Mouse (Mus musculus) heart, adult 8-10 months (tissue): ENCODE data around the gene 4930447C04Rik. TPM values are rescaled to one million over a fixed set of nuclear protein-coding genes. Genes with fewer than 3 reads are reported as not detected.

ENCODE experiments used
- DNase-seq: peaks from one replicate; pipeline ENCODE4 v3.0.0; 2022; ENCODE audit warnings: low spot score
- total RNA-seq, 4 experiments: library from RNA; stranded (reverse); gene quantifications; 2 replicates each; pipeline ENCODE4 v1.2.4; 2022

Gene 4930447C04Rik
- total RNA-seq, 4 experiments from 2014 or later: 0.52 to 1.4 (median 0.74) TPM

- DNase-seq: no peak
Observed at GRCm38 (mm10) chr12:72841500-72841899, 99.1 kb downstream of the 4930447C04Rik start.

GRCm38 (mm10) chr12:72837302-72837701 is 103.3 kb downstream of the 4930447C04Rik start:
- no peak for DNase-seq

GRCm38 (mm10) chr12:72835518-72836015 is 105.0 kb downstream of the 4930447C04Rik start:
- no peak for DNase-seq

- DNase-seq: no peak
Observed at GRCm38 (mm10) chr12:72834773-72835517, 105.6 kb downstream of the 4930447C04Rik start.

GRCm38 (mm10) chr12:72831711-72832432 is 108.7 kb downstream of the 4930447C04Rik start:
- DNase-seq: no peak

Other genes starting within 250 kb of the 4930447C04Rik start
- gene Ppm1a, start 183.3 kb downstream of the 4930447C04Rik start, total RNA-seq: 100 to 1,000 TPM; 237 to 283 (median 258) TPM
- gene Six6, start 882 bp downstream of the 4930447C04Rik start, total RNA-seq: not detected
- gene Six1, start 113.1 kb upstream of the 4930447C04Rik start, total RNA-seq: 1 to 10 TPM; 1.6 to 3.6 (median 2.9) TPM
- gene Six4, start 172.7 kb upstream of the 4930447C04Rik start, total RNA-seq: 1 to 10 TPM; 5.1 to 7.8 (median 6.7) TPM
- 10 to 100 TPM; 18.1 to 22.3 (median 20.5) TPM for gene Mnat1, start 182.9 kb upstream of the 4930447C04Rik start, total RNA-seq